Mouse (Mus musculus) cortical plate, adult 2 months (tissue): ENCODE results near the gene Pam.

Experiments used
- CTCF ChIP-seq: fragments of 200-500 bp; IDR thresholded peaks from 2 replicates; pipeline ENCODE4 v1.5.1; 2011; ENCODE audit warnings: mild to moderate bottlenecking, control low read depth, low read length; ENCODE audit not compliant: insufficient read depth; ENCODE audit errors: extremely low read depth
- POLR2A ChIP-seq: fragments of 200-500 bp; IDR thresholded peaks from 2 replicates; pipeline ENCODE4 v1.6.1; 2011; ENCODE audit warnings: mild to moderate bottlenecking, low read length, control low read depth; ENCODE audit not compliant: insufficient read depth; ENCODE audit errors: extremely low read depth

DNA sequence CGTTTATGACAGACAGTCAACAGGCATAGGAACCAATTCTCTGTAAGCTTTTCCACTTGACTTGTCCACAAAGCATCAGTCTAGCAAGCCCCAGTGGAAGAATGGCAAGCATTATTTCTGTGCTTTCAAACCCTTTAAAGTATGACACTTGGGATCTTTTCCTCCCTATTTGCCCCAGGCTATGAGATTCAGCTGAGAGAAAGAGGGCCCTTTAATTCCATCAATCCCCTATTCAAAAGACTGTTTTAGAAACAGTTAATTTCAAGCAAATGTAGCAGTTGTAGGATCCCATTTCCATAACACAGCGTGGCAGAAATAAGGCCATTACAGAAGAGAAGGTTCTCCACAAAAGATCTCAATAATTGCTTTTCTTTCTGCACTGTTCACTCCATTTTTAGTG, 53.0 kb downstream of the Pam start:
- no peak for TF ChIP-seq CTCF
- TF ChIP-seq POLR2A, result no peak
